Mouse (Mus musculus): ENCODE results near the gene Gm13288.
"Not testable (repeated sequence)": the region's sequence is repeated elsewhere in the genome, so short reads cannot be mapped to it uniquely, and the experiment has no call there.

The Gm13288 gene

DNA sequence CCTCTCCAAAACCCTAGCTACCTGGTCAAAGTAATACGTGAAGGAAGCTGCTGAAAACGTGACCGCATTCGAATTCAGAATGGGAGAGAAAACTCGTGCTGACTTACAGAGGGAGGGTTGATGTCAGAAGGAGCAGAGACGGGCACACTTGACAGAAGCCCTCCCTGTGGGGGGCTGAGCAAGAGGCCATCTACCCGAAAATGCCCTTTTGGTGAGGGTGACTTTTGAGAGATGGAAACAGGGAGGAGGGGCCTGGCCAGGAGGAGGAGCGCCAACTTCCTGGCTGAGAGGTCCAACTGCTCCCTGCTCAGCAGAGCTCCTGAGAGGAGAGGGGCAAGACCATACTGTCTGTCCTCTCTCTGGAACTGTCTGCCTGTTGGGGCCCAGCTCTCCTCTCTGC, at the start of gene Gm13288:
Gene Gm13288, plus strand, starts transcription at position 301 of the 400 bp plus-strand sequence.
- DNase-seq (ENCODE audit: low spot score), result not testable (repeated sequence)

DNA sequence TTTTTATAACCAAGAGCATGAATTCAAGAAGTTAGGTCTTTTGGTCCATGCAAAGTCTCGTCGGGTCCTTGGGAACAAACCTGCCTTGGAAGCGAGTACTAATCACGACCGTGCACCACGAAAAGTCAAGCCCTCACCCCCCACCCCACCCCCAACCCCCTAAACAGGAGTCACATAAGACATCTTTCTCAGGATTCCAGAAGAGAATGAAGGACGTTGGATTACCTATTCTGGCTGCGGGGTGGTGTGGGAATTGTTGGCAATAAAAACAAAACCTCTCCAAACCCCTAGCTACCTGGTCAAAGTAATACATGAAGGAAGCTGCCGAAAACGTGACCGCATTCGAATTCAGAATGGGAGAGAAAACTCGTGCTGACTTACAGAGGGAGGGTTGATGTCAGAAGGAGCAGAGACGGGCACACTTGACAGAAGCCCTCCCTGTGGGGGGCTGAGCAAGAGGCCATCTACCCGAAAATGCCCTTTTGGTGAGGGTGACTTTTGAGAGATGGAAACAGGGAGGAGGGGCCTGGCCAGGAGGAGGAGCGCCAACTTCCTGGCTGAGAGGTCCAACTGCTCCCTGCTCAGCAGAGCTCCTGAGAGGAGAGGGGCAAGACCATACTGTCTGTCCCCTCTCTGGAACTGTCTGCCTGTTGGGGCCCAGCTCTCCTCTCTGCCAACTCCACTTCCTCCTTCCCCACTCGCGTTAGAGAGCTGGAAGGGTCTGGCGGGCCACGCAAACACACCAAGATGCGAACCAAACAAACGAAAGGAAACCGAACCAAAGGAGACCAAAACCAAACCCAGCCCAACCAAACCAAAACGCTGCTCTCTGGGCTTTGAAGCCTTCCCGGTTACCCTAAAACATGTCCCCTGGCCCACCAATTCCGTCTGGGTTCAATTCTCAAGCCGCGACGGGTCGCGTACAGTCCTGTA, 48.5 kb upstream of the Gm13288 start:
- DNase-seq (ENCODE audit: low spot score), result not testable (repeated sequence)

DNA sequence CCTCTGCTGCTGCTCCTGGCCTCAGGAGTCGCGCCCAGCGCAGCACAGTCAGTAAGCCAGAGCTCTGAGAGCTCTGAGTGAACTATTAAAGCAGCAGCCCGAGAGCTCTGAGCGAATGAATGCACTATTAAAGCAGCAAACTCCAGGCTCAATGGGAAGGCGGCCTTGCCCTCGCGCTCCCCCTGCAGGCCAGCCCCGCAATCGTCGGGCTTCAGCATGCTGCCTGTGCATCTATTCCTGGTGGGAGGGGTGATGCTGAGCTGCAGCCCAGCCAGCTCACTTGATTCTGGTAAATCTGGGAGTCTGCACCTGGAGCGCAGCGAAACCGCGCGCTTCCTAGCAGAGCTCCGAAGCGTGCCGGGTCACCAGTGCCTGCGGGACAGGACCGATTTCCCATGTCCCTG, 47.7 kb upstream of the Gm13288 start:
- peak; percentile 95 for DNase-seq (ENCODE audit: low spot score)

DNA sequence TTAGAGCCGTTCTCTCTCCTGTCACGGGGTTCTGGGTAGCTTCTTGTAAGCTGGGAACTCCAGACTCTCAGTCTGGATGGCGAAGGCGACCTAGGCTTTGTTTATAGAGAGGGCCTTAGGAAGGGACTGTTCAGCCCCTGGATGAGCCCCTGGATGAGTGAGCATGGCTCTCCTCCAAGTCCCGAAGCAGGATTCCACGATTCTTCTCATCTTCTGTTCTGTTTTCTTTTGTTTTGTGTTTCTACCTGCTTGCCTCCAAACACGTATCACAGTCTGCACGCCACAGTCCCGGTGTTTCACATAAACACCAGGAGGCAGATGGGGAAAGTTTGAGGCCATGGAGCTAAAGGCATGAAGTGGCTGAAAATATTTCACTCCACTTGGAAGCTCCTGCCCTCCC, 46.6 kb upstream of the Gm13288 start:
- peak; percentile 41 for DNase-seq (ENCODE audit: low spot score)

DNA sequence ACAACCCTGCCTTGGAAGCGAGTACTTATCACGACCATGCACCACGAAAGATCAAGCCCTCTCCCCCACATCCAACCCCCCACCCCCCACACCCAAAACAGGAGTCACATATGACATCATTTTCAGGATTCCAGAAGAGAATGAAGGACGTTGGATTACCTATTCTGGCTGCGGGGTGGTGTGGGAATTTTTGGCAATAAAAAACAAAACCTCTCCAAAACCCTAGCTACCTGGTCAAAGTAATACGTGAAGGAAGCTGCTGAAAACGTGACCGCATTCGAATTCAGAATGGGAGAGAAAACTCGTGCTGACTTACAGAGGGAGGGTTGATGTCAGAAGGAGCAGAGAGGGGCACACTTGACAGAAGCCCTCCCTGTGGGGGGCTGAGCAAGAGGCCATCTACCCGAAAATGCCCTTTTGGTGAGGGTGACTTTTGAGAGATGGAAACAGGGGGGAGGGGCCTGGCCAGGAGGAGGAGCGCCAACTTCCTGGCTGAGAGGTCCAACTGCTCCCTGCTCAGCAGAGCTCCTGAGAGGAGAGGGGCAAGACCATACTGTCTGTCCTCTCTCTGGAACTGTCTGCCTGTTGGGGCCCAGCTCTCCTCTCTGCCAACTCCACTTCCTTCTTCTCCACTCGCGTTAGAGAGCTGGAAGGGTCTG, 45.6 kb upstream of the Gm13288 start, which contains the start of gene Gm13283:
Gene Gm13283, plus strand, starts transcription at position 510 of the 659 bp plus-strand sequence.
- peak; percentile 49 for DNase-seq (ENCODE audit: low spot score)

DNA sequence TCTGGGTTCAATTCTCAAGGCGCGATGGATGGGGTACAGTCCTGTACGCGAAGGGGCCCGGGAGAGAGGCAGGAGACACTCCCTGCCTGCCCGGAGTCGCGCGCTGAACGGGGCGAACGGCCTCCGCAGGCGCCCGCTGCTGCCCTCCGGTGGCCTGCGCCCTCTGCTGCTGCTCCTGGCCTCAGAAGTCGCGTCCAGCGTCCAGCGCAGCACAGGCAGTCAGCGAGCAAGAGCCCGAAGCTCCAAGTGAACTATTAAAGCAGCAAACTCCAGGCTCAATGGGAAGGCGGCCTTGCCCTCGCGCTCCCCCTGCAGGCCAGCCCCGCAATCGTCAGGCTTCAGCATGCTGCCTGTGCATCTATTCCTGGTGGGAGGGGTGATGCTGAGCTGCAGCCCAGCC, 44.9 kb upstream of the Gm13288 start:
- peak; percentile 56 for DNase-seq (ENCODE audit: low spot score)

DNA sequence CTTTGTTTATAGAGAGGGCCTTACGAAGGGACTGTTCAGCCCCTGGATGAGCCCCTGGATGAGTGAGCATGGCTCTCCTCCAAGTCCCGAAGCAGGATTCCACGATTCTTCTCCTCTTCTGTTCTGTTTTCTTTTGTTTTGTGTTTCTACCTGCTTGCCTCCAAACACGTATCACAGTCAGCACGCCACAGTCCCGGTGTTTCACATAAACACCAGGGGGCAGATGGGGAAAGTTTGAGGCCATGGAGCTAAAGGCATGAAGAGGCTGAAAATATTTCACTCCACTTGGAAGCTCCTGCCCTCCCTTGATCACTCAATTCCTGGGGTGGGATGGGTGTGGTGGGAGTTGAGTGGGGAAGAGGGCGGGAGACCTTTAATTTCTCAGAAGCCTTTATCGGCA, 43.6 kb upstream of the Gm13288 start:
- peak; percentile 83 for DNase-seq (ENCODE audit: low spot score)

DNA sequence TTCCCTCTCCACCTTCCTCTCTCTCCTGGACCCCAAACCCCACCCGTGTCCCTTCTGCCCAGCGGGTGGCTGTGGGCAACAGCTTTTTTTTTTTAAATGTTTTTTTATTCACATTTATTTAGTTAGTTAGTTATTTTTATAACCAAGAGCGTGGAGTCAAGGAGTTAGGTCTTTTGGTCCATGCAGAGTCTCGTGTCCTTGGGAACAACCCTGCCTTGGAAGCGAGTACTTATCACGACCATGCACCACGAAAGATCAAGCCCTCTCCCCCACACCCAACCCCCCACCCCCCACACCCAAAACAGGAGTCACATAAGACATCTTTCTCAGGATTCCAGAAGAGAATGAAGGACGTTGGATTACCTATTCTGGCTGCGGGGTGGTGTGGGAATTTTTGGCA, 43.0 kb upstream of the Gm13288 start:
- not testable (repeated sequence) for DNase-seq (ENCODE audit: low spot score)

DNA sequence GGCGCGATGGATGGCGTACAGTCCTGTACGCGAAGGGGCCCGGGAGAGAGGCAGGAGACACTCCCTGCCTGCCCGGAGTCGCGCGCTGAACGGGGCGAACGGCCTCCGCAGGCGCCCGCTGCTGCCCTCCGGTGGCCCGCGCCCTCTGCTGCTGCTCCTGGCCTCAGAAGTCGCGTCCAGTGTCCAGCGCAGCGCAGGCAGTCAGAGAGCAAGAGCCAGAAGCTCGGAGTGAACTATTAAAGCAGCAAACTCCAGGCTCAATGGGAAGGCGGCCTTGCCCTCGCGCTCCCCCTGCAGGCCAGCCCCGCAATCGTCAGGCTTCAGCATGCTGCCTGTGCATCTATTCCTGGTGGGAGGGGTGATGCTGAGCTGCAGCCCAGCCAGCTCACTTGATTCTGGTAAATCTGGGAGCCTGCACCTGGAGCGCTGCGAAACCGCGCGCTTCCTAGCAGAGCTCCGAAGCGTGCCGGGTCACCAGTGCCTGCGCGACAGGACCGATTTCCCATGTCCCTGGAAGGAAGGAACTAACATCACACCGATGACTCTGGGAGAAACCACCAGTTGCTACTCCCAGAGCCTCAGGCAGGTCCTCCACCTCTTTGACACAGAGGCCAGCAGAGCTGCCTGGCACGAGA, 41.8 kb upstream of the Gm13288 start:
- DNase-seq (ENCODE audit: low spot score), result not testable (repeated sequence)

DNA sequence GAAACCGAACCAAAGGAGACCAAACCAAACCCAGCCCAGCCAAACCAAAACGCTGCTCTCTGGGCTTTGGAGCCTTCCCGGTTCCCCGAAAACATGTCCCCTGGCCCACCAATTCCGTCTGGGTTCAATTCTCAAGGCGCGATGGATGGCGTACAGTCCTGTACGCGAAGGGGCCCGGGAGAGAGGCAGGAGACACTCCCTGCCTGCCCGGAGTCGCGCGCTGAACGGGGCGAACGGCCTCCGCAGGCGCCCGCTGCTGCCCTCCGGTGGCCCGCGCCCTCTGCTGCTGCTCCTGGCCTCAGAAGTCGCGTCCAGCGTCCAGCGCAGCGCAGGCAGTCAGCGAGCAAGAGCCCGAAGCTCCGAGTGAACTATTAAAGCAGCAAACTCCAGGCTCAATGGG, 31.8 kb upstream of the Gm13288 start, which contains the start of gene Gm13290:
Gene Gm13290, plus strand, starts transcription at position 301 of the 400 bp plus-strand sequence.
- not testable (repeated sequence) for DNase-seq (ENCODE audit: low spot score)

DNA sequence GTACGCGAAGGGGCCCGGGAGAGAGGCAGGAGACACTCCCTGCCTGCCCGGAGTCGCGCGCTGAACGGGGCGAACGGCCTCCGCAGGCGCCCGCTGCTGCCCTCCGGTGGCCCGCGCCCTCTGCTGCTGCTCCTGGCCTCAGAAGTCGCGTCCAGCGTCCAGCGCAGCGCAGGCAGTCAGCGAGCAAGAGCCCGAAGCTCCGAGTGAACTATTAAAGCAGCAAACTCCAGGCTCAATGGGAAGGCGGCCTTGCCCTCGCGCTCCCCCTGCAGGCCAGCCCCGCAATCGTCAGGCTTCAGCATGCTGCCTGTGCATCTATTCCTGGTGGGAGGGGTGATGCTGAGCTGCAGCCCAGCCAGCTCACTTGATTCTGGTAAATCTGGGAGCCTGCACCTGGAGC, 28.7 kb upstream of the Gm13288 start, which contains the start of gene Gm13289:
Gene Gm13289, plus strand, starts transcription at position 301 of the 400 bp plus-strand sequence.
- DNase-seq (ENCODE audit: low spot score), result not testable (repeated sequence)

DNA sequence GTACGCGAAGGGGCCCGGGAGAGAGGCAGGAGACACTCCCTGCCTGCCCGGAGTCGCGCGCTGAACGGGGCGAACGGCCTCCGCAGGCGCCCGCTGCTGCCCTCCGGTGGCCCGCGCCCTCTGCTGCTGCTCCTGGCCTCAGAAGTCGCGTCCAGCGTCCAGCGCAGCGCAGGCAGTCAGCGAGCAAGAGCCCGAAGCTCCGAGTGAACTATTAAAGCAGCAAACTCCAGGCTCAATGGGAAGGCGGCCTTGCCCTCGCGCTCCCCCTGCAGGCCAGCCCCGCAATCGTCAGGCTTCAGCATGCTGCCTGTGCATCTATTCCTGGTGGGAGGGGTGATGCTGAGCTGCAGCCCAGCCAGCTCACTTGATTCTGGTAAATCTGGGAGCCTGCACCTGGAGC, 25.8 kb upstream of the Gm13288 start, which contains the start of gene Gm13272:
Gene Gm13272, plus strand, starts transcription at position 301 of the 400 bp plus-strand sequence.
- DNase-seq (ENCODE audit: low spot score), result not testable (repeated sequence)

DNA sequence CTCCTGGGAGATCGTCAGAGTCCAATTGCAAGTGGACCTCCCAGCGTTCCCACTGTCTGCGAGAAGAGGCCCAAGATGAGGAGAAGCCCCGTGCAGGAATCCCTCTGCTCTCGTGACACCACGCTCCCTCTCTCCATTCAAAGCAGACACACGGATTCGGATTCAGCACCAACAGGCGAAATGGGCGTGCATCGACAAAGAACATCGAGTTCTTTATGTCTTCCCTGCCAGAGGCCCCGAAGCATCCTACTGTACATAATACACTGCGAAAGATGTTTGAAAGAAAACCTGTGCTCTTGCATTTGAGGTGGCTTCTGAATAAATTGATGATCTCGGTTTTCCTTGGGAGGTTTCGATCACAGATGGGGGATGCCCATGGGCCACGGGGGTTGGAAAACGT, 25.0 kb upstream of the Gm13288 start:
- not testable (repeated sequence) for DNase-seq (ENCODE audit: low spot score)

DNA sequence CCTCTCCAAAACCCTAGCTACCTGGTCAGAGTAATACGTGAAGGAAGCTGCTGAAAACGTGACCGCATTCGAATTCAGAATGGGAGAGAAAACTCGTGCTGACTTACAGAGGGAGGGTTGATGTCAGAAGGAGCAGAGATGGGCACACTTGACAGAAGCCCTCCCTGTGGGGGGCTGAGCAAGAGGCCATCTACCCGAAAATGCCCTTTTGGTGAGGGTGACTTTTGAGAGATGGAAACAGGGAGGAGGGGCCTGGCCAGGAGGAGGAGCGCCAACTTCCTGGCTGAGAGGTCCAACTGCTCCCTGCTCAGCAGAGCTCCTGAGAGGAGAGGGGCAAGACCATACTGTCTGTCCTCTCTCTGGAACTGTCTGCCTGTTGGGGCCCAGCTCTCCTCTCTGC, 23.5 kb upstream of the Gm13288 start, which contains the start of gene Ifnz:
Gene Ifnz, plus strand, starts transcription at position 301 of the 400 bp plus-strand sequence.
- not testable (repeated sequence) for DNase-seq (ENCODE audit: low spot score)

DNA sequence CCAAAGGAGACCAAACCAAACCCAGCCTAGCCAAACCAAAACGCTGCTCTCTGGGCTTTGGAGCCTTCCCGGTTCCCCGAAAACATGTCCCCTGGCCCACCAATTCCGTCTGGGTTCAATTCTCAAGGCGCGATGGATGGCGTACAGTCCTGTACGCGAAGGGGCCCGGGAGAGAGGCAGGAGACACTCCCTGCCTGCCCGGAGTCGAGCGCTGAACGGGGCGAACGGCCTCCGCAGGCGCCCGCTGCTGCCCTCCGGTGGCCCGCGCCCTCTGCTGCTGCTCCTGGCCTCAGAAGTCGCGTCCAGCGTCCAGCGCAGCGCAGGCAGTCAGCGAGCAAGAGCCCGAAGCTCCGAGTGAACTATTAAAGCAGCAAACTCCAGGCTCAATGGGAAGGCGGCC, 23.0 kb upstream of the Gm13288 start:
- not testable (repeated sequence) for DNase-seq (ENCODE audit: low spot score)

DNA sequence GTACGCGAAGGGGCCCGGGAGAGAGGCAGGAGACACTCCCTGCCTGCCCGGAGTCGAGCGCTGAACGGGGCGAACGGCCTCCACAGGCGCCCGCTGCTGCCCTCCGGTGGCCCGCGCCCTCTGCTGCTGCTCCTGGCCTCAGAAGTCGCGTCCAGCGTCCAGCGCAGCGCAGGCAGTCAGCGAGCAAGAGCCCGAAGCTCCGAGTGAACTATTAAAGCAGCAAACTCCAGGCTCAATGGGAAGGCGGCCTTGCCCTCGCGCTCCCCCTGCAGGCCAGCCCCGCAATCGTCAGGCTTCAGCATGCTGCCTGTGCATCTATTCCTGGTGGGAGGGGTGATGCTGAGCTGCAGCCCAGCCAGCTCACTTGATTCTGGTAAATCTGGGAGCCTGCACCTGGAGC, 19.9 kb upstream of the Gm13288 start, which contains the start of gene Gm13276:
Gene Gm13276, plus strand, starts transcription at position 301 of the 400 bp plus-strand sequence.
- not testable (repeated sequence) for DNase-seq (ENCODE audit: low spot score)

DNA sequence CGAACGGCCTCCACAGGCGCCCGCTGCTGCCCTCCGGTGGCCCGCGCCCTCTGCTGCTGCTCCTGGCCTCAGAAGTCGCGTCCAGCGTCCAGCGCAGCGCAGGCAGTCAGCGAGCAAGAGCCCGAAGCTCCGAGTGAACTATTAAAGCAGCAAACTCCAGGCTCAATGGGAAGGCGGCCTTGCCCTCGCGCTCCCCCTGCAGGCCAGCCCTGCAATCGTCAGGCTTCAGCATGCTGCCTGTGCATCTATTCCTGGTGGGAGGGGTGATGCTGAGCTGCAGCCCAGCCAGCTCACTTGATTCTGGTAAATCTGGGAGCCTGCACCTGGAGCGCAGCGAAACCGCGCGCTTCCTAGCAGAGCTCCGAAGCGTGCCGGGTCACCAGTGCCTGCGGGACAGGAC, 16.9 kb upstream of the Gm13288 start, which contains the start of gene Gm13277:
Gene Gm13277, plus strand, starts transcription at position 231 of the 400 bp plus-strand sequence.
- DNase-seq (ENCODE audit: low spot score), result peak; percentile 67

DNA sequence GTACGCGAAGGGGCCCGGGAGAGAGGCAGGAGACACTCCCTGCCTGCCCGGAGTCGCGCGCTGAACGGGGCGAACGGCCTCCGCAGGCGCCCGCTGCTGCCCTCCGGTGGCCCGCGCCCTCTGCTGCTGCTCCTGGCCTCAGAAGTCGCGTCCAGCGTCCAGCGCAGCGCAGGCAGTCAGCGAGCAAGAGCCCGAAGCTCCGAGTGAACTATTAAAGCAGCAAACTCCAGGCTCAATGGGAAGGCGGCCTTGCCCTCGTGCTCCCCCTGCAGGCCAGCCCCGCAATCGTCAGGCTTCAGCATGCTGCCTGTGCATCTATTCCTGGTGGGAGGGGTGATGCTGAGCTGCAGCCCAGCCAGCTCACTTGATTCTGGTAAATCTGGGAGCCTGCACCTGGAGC, 14.1 kb upstream of the Gm13288 start, which contains the start of gene Gm13278:
Gene Gm13278, plus strand, starts transcription at position 301 of the 400 bp plus-strand sequence.
- not testable (repeated sequence) for DNase-seq (ENCODE audit: low spot score)

DNA sequence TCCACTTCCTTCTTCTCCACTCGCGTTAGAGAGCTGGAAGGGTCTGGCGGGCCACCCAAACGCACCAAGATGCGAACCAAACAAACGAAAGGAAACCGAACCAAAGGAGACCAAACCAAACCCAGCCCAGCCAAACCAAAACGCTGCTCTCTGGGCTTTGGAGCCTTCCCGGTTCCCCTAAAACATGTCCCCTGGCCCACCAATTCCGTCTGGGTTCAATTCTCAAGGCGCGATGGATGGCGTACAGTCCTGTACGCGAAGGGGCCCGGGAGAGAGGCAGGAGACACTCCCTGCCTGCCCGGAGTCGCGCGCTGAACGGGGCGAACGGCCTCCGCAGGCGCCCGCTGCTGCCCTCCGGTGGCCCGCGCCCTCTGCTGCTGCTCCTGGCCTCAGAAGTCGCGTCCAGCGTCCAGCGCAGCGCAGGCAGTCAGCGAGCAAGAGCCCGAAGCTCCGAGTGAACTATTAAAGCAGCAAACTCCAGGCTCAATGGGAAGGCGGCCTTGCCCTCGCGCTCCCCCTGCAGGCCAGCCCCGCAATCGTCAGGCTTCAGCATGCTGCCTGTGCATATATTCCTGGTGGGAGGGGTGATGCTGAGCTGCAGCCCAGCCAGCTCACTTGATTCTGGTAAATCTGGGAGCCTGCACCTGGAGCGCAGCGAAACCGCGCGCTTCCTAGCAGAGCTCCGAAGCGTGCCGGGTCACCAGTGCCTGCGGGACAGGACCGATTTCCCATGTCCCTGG, 11.2 kb upstream of the Gm13288 start, which contains the start of gene Gm13275:
Gene Gm13275, plus strand, starts transcription at position 552 of the 740 bp plus-strand sequence.
- DNase-seq (ENCODE audit: low spot score), result peak; percentile 72

DNA sequence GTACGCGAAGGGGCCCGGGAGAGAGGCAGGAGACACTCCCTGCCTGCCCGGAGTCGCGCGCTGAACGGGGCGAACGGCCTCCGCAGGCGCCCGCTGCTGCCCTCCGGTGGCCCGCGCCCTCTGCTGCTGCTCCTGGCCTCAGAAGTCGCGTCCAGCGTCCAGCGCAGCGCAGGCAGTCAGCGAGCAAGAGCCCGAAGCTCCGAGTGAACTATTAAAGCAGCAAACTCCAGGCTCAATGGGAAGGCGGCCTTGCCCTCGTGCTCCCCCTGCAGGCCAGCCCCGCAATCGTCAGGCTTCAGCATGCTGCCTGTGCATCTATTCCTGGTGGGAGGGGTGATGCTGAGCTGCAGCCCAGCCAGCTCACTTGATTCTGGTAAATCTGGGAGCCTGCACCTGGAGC, 8.2 kb upstream of the Gm13288 start, which contains the start of gene Gm13279:
Gene Gm13279, plus strand, starts transcription at position 301 of the 400 bp plus-strand sequence.
- not testable (repeated sequence) for DNase-seq (ENCODE audit: low spot score)

DNA sequence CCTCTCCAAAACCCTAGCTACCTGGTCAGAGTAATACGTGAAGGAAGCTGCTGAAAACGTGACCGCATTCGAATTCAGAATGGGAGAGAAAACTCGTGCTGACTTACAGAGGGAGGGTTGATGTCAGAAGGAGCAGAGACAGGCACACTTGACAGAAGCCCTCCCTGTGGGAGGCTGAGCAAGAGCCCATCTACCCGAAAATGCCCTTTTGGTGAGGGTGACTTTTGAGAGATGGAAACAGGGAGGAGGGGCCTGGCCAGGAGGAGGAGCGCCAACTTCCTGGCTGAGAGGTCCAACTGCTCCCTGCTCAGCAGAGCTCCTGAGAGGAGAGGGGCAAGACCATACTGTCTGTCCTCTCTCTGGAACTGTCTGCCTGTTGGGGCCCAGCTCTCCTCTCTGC, 6.0 kb upstream of the Gm13288 start, which contains the start of gene Gm13285:
Gene Gm13285, plus strand, starts transcription at position 301 of the 400 bp plus-strand sequence.
- not testable (repeated sequence) for DNase-seq (ENCODE audit: low spot score)

All from layer of hippocampus, adult 11-12 months (tissue).